Mouse (Mus musculus) bone marrow macrophage, adult 2 months (primary cell): ENCODE data around the gene Lsm4.

Experiments
- CTCF ChIP-seq: IDR thresholded peaks from 2 replicates; pipeline ENCODE4 v1.5.1; 2012; ENCODE audit warnings: low read depth, mild to moderate bottlenecking, low read length, moderate library complexity
- POLR2A ChIP-seq: IDR thresholded peaks from 2 replicates; pipeline ENCODE4 v1.6.1; 2012; ENCODE audit warnings: mild to moderate bottlenecking, low read depth, low read length, borderline replicate concordance

- TF ChIP-seq CTCF, result no peak
- no peak for TF ChIP-seq POLR2A
These were observed 30.0 kb upstream of the Lsm4 start for GRCm38 (mm10) chr8:70643019-70643418.
